Mouse (Mus musculus) bone marrow macrophage, adult 2 months (primary cell): ENCODE results near the gene Zdhhc23. TPM values are rescaled to one million over a fixed set of nuclear protein-coding genes. Genes with fewer than 3 reads are reported as not detected.

Experiments used
- H3K27ac ChIP-seq: 2 replicates; pipeline ENCODE4 v1.5.1; 2012; ENCODE audit warnings: low read depth, low read length; ENCODE audit not compliant: insufficient read depth
- H3K4me1 ChIP-seq: 2 replicates; pipeline ENCODE4 v1.6.1; 2012; ENCODE audit warnings: low read length; ENCODE audit not compliant: control insufficient read depth, insufficient read depth
- H3K4me3 ChIP-seq: 2 replicates; pipeline ENCODE4 v1.5.1; 2012; ENCODE audit warnings: mild to moderate bottlenecking, low read length, moderate library complexity; ENCODE audit not compliant: insufficient read depth
- CTCF ChIP-seq: IDR thresholded peaks from 2 replicates; pipeline ENCODE4 v1.5.1; 2012; ENCODE audit warnings: low read depth, mild to moderate bottlenecking, low read length, moderate library complexity
- POLR2A ChIP-seq: IDR thresholded peaks from 2 replicates; pipeline ENCODE4 v1.6.1; 2012; ENCODE audit warnings: mild to moderate bottlenecking, low read depth, low read length, borderline replicate concordance
- polyA plus RNA-seq: library from polyadenylated mRNA; stranded (reverse); fragments of >200 nt; gene quantifications from 2 replicates; pipeline ENCODE4 v1.2.4, GENCODE M21; 2012; ENCODE audit not compliant: missing spikeins, insufficient read depth, insufficient read length

The Zdhhc23 gene
- polyA plus RNA-seq, 1 experiment: 1.3 TPM

GRCm38 (mm10) chr16:44011010-44011409 lies 31.4 kb upstream of the Zdhhc23 start:
- no peak overlapping the region for H3K27ac ChIP-seq
- no peaks in the 10 kb centered on the region for H3K4me1 ChIP-seq
- no peak overlapping the region for H3K4me3 ChIP-seq
- TF ChIP-seq POLR2A (no peak), CTCF (no peak)

- Histone ChIP-seq H3K4me3 (no peak overlapping the region), H3K27ac (no peak overlapping the region), H3K4me1 (peaks cover 4% of the 10 kb centered on the region; the same call in 1 of the 2 replicates)
- no peak for TF ChIP-seq CTCF
- no peak for TF ChIP-seq POLR2A
Observed at GRCm38 (mm10) chr16:44002086-44002485, 22.5 kb upstream of the Zdhhc23 start.

GRCm38 (mm10) chr16:43999541-43999940 lies 19.9 kb upstream of the Zdhhc23 start:
- Histone ChIP-seq H3K4me1 (peaks cover 4% of the 10 kb centered on the region; the same call in 1 of the 2 replicates), H3K27ac (no peak overlapping the region), H3K4me3 (no peak overlapping the region)
- TF ChIP-seq POLR2A (no peak), CTCF (no peak)

- no peak for TF ChIP-seq CTCF
- no peak for TF ChIP-seq POLR2A
Observed at GRCm38 (mm10) chr16:43999111-43999510, 19.5 kb upstream of the Zdhhc23 start.

GRCm38 (mm10) chr16:43994623-43995022 lies 15.0 kb upstream of the Zdhhc23 start:
- TF ChIP-seq CTCF (no peak), POLR2A (no peak)
- Histone ChIP-seq H3K4me1 (peaks cover 4% of the 10 kb centered on the region; the same call in 1 of the 2 replicates), H3K4me3 (no peak overlapping the region), H3K27ac (no peak overlapping the region)

More at GRCm38 (mm10) chr16:43999111-43999510, 19.5 kb upstream of the Zdhhc23 start:
- Histone ChIP-seq H3K4me3 (no peak overlapping the region), H3K27ac (no peak overlapping the region), H3K4me1 (peaks cover 4% of the 10 kb centered on the region; the same call in 1 of the 2 replicates)

GRCm38 (mm10) chr16:43986299-43986698 lies 6.7 kb upstream of the Zdhhc23 start:
- TF ChIP-seq POLR2A (no peak), CTCF (no peak)
- Histone ChIP-seq H3K4me3 (no peak overlapping the region), H3K4me1 (no peaks in the 10 kb centered on the region), H3K27ac (no peak overlapping the region)

GRCm38 (mm10) chr16:43980110-43980609 lies 569 bp upstream of the Zdhhc23 start:
- no peak overlapping the region for H3K27ac ChIP-seq
- H3K4me3 ChIP-seq: peak overlapping the region; percentile 80
- TF ChIP-seq POLR2A (no peak), CTCF (no peak)
- no peaks in the 10 kb centered on the region for H3K4me1 ChIP-seq

GRCm38 (mm10) chr16:43979010-43979327 lies 622 bp downstream of the Zdhhc23 start:
- peak overlapping the region; percentile 80 for H3K4me3 ChIP-seq
- H3K4me1 ChIP-seq: no peaks in the 10 kb centered on the region
- H3K27ac ChIP-seq: no peak overlapping the region
- TF ChIP-seq CTCF (no peak), POLR2A (no peak)

- Histone ChIP-seq H3K27ac (no peak overlapping the region), H3K4me3 (no peak overlapping the region), H3K4me1 (no peaks in the 10 kb centered on the region)
- TF ChIP-seq CTCF (no peak), POLR2A (no peak)
Observed at GRCm38 (mm10) chr16:43973606-43974220, 5.9 kb downstream of the Zdhhc23 start.

GRCm38 (mm10) chr16:43973147-43973546 lies 6.4 kb downstream of the Zdhhc23 start:
- TF ChIP-seq POLR2A (no peak), CTCF (no peak)

GRCm38 (mm10) chr16:43972391-43972790 lies 7.2 kb downstream of the Zdhhc23 start:
- no peak for TF ChIP-seq POLR2A
- TF ChIP-seq CTCF: no peak
- H3K27ac ChIP-seq: no peak overlapping the region
- H3K4me1 ChIP-seq: peaks cover under 1% of the 10 kb centered on the region
- H3K4me3 ChIP-seq: no peak overlapping the region

More at GRCm38 (mm10) chr16:43973147-43973546, 6.4 kb downstream of the Zdhhc23 start:
- no peak overlapping the region for H3K27ac ChIP-seq
- H3K4me1 ChIP-seq: no peaks in the 10 kb centered on the region
- no peak overlapping the region for H3K4me3 ChIP-seq

GRCm38 (mm10) chr16:43971741-43972140 lies 7.8 kb downstream of the Zdhhc23 start:
- Histone ChIP-seq H3K27ac (no peak overlapping the region), H3K4me3 (no peak overlapping the region), H3K4me1 (peaks cover 7% of the 10 kb centered on the region)
- TF ChIP-seq CTCF (no peak), POLR2A (no peak)
